Mouse (Mus musculus) small intestine, adult 2 months (tissue): ENCODE results near the gene Abo.

Experiments used
- CTCF ChIP-seq: fragments of 200-500 bp; IDR thresholded peaks from 2 replicates; pipeline ENCODE4 v1.5.1; 2012; ENCODE audit warnings: low read depth, mild to moderate bottlenecking, control low read depth, inconsistent platforms, low read length, moderate library complexity, mixed read lengths; ENCODE audit not compliant: insufficient replicate concordance, insufficient read length; ENCODE audit errors: extremely low read depth
- POLR2A ChIP-seq: fragments of 200-500 bp; IDR thresholded peaks from 2 replicates; pipeline ENCODE4 v1.6.1; 2012; ENCODE audit warnings: low read depth, mild to moderate bottlenecking, control low read depth, inconsistent platforms, low read length, moderate library complexity

- TF ChIP-seq CTCF (no peak), POLR2A (no peak)
These were observed 44.6 kb upstream of the Abo start for GRCm38 (mm10) chr2:26909387-26909784.
